Mouse (Mus musculus) hindlimb bud, embryonic 11.5 days (tissue): ENCODE measurements around the gene Dtd2.
A peak's percentile ranks its signal among the peaks of the same experiment; 100 is the strongest.

Experiments used
- DNase-seq: peaks from one replicate; pipeline ENCODE4 v3.0.0-alpha.2; 2012; ENCODE audit warnings: low read depth, low spot score; ENCODE audit errors: extremely low spot score

Gene Dtd2

GRCm38 (mm10) chr12:52005877-52006632 lies at the start of gene Dtd2:
TSS of gene Dtd2 (minus strand) at chr12:52006501.
- peak; percentile 82 for DNase-seq

- no peak for DNase-seq
Measured at GRCm38 (mm10) chr12:52049324-52049723, 43.0 kb upstream of the Dtd2 start.

- no peak for DNase-seq
Measured at GRCm38 (mm10) chr12:52046371-52046770, 40.1 kb upstream of the Dtd2 start.

- no peak for DNase-seq
Measured at GRCm38 (mm10) chr12:52042818-52043336, 36.6 kb upstream of the Dtd2 start.

GRCm38 (mm10) chr12:52038352-52038751 lies 32.1 kb upstream of the Dtd2 start:
- peak; percentile 52 for DNase-seq

- no peak for DNase-seq
Measured at GRCm38 (mm10) chr12:52034956-52035355, 28.7 kb upstream of the Dtd2 start.

GRCm38 (mm10) chr12:52032276-52032675 lies 26.0 kb upstream of the Dtd2 start:
- no peak for DNase-seq

- no peak for DNase-seq
Measured at GRCm38 (mm10) chr12:52027963-52028362, 21.7 kb upstream of the Dtd2 start, which contains the start of gene Gpr33. TSS of gene Gpr33 (minus strand) at chr12:52028063.

GRCm38 (mm10) chr12:52014494-52015029 lies 8.3 kb upstream of the Dtd2 start:
- DNase-seq: no peak

- DNase-seq: no peak
Measured at GRCm38 (mm10) chr12:52014044-52014443, 7.7 kb upstream of the Dtd2 start.

- no peak for DNase-seq
Measured at GRCm38 (mm10) chr12:52013274-52013673, 7.0 kb upstream of the Dtd2 start.

- no peak for DNase-seq
Measured at GRCm38 (mm10) chr12:52012159-52012558, 5.9 kb upstream of the Dtd2 start.

GRCm38 (mm10) chr12:52010630-52010961 lies 4.3 kb upstream of the Dtd2 start:
- no peak for DNase-seq

- no peak for DNase-seq
Measured at GRCm38 (mm10) chr12:52009928-52010629, 3.8 kb upstream of the Dtd2 start.

- DNase-seq: no peak
Measured at GRCm38 (mm10) chr12:52006633-52006994, 313 bp upstream of the Dtd2 start.

- no peak for DNase-seq
Measured at GRCm38 (mm10) chr12:52002746-52003145, 3.6 kb downstream of the Dtd2 start.

GRCm38 (mm10) chr12:52001544-52001943 lies 4.8 kb downstream of the Dtd2 start:
- DNase-seq: no peak

GRCm38 (mm10) chr12:51998366-51998932 lies 7.9 kb downstream of the Dtd2 start:
- no peak for DNase-seq

GRCm38 (mm10) chr12:51995738-51996536 lies 10.4 kb downstream of the Dtd2 start:
- DNase-seq: no peak

- DNase-seq: no peak
Measured at GRCm38 (mm10) chr12:51990629-51991028, 15.7 kb downstream of the Dtd2 start.

GRCm38 (mm10) chr12:51988536-51988935 lies 17.8 kb downstream of the Dtd2 start:
- DNase-seq: no peak
